Mouse (Mus musculus) liver, embryonic 14.5 days (tissue): ENCODE measurements at regions not wholly inside any gene's neighbourhood (a gene's known extent, or its start where the extent isn't known, plus 50 kb on each side); places are given as distances from the start of the nearest gene placed in this dataset. TPM values are rescaled to one million over a fixed set of nuclear protein-coding genes. Genes with fewer than 3 reads are reported as not detected.
"Not testable (repeated sequence)": the region's sequence is repeated elsewhere in the genome, so short reads cannot be mapped to it uniquely, and the experiment has no call there.

Source experiments
- ATAC-seq: fragments of 200-750 bp; cut with Nextera tagmentation; 2 replicates; pipeline ENCODE4 v1.8.0; 2017; ENCODE audit warnings: moderate number of reproducible peaks, mild to moderate bottlenecking, moderate library complexity; ENCODE audit not compliant: insufficient read depth
- DNase-seq, 3 experiments: peaks; one replicate each; pipeline ENCODE4 v3.0.0-alpha.2; 2012 to 2013; ENCODE audit warnings: low read depth in 3 of 3, low spot score in 3 of 3
- H3K27ac ChIP-seq: fragments of 300-500 bp; sonication (generic); 2 replicates; pipeline ENCODE4 v1.5.1; 2014; ENCODE audit warnings: moderate library complexity, mild to moderate bottlenecking, control low read depth, inconsistent platforms
- H3K27me3 ChIP-seq: fragments of 300-500 bp; sonication (generic); 2 replicates; pipeline ENCODE4 v1.6.1; 2014; ENCODE audit warnings: mild to moderate bottlenecking, low read length, moderate library complexity; ENCODE audit not compliant: control insufficient read depth, insufficient read depth
- H3K36me3 ChIP-seq: fragments of 300-500 bp; sonication (generic); replicated peaks from 2 replicates; pipeline ENCODE4 v1.6.1; 2014; ENCODE audit warnings: low read depth; ENCODE audit not compliant: control insufficient read depth, insufficient read depth
- H3K4me1 ChIP-seq, 2 experiments: fragments of 200-500 bp in 1 of 2; fragments of 300-500 bp in 1 of 2; sonication (generic) in 1 of 2; replicated peaks; 2 replicates each; pipeline ENCODE4 v1.6.1; 2012 to 2014; ENCODE audit warnings: antibody characterized with exemption in 1 of 2, inconsistent platforms in 1 of 2, low read length in 1 of 2; ENCODE audit not compliant: control insufficient read depth in 2 of 2, insufficient read depth in 2 of 2
- H3K4me2 ChIP-seq: fragments of 300-500 bp; sonication (generic); 2 replicates; pipeline ENCODE4 v1.6.1; 2014; ENCODE audit warnings: low read depth, mild to moderate bottlenecking, control low read depth, moderate library complexity
- H3K4me3 ChIP-seq, 2 experiments: fragments of 200-500 bp in 1 of 2; fragments of 300-500 bp in 1 of 2; sonication (generic) in 1 of 2; 2 replicates each; pipeline ENCODE4 v1.5.1; 2012 to 2014; ENCODE audit warnings: low read depth in 2 of 2, low read length in 2 of 2, mild to moderate bottlenecking in 2 of 2, control low read depth in 1 of 2, inconsistent platforms in 1 of 2, moderate library complexity in 1 of 2; ENCODE audit not compliant: insufficient read depth in 1 of 2
- H3K9ac ChIP-seq: fragments of 300-500 bp; sonication (generic); replicated peaks from 2 replicates; pipeline ENCODE4 v1.6.1; 2014; ENCODE audit warnings: mild to moderate bottlenecking, control low read depth, moderate library complexity
- H3K9me3 ChIP-seq: fragments of 300-500 bp; sonication (generic); 2 replicates; pipeline ENCODE4 v1.6.1; 2016; ENCODE audit warnings: low read length, mixed read lengths; ENCODE audit not compliant: control insufficient read depth
- CTCF ChIP-seq: IDR thresholded peaks from 2 replicates; pipeline ENCODE4 v1.5.1; 2016; ENCODE audit warnings: antibody characterized with exemption, low read depth, control low read depth
- EP300 ChIP-seq: IDR thresholded peaks from 2 replicates; pipeline ENCODE4 v1.6.1; 2016; ENCODE audit warnings: antibody characterized with exemption, low read depth
- WGBS: fragments of 180-500 bp; shearing (Covaris S2); extraction: QIAGEN DNeasy Blood & Tissue Kit; methylation state at CpG from one replicate; pipeline ENCODE4 v1.1.7; 2014; ENCODE audit not compliant: insufficient replicate concordance; 5-methylcytosine and 5-hydroxymethylcytosine counted together
- microRNA counts: library from miRNA; unstranded; fragments of <30 nt; microRNA quantifications from one replicate; lab custom pipeline; 2016
- microRNA-seq: library from miRNA; unstranded; fragments of <30 nt; microRNA quantifications from one replicate; pipeline ENCODE4, GENCODE M21; 2016

- H3K36me3 ChIP-seq, result no peaks in the 10 kb centered on the region
- TF ChIP-seq CTCF (no peak), EP300 (no peak)
- DNase-seq (no peak), ATAC-seq (no peak)
- no peak overlapping the region for H3K27ac ChIP-seq
- no peaks in the 10 kb centered on the region for H3K4me1 ChIP-seq
- H3K27me3 ChIP-seq, result no peaks in the 10 kb centered on the region
- H3K4me3 ChIP-seq, result no peak overlapping the region
- 53% methylated on average over 4 of the region's 4 CpGs for WGBS
- no peak overlapping the region for H3K9ac ChIP-seq
- no peaks in the 10 kb centered on the region for H3K9me3 ChIP-seq
- H3K4me2 ChIP-seq, result no peak overlapping the region
Observed at GRCm38 (mm10) chr9:104401673-104402072, 64.1 kb upstream of the Acpp start.

GRCm38 (mm10) chr9:104399927-104400326 is 62.4 kb upstream of the Acpp start:
- no peak overlapping the region for H3K9ac ChIP-seq
- H3K9me3 ChIP-seq, result no peaks in the 10 kb centered on the region
- no peaks in the 10 kb centered on the region for H3K27me3 ChIP-seq
- no peak for DNase-seq
- H3K4me2 ChIP-seq, result no peak overlapping the region
- H3K27ac ChIP-seq, result no peak overlapping the region
- no peak overlapping the region for H3K4me3 ChIP-seq
- 67% methylated on average over 1 of the region's 1 CpGs for WGBS
- no peaks in the 10 kb centered on the region for H3K36me3 ChIP-seq
- H3K4me1 ChIP-seq, result no peaks in the 10 kb centered on the region
- ATAC-seq, result no peak
- TF ChIP-seq EP300, result no peak
- TF ChIP-seq CTCF, result no peak

GRCm38 (mm10) chr9:104398484-104398883 is 60.9 kb upstream of the Acpp start:
- not testable (repeated sequence) for H3K9me3 ChIP-seq, ATAC-seq, H3K27me3 ChIP-seq, DNase-seq, H3K4me1 ChIP-seq, H3K9ac ChIP-seq, H3K4me2 ChIP-seq, H3K36me3 ChIP-seq, H3K4me3 ChIP-seq, H3K27ac ChIP-seq
- WGBS, result 39% methylated on average over 4 of the region's 4 CpGs

GRCm38 (mm10) chr9:104387805-104388204 is 50.3 kb upstream of the Acpp start:
- H3K9ac ChIP-seq, result no peak overlapping the region
- H3K9me3 ChIP-seq, result no peaks in the 10 kb centered on the region
- TF ChIP-seq EP300 (no peak), CTCF (no peak)
- no peak overlapping the region for H3K4me2 ChIP-seq
- no peaks in the 10 kb centered on the region for H3K27me3 ChIP-seq
- H3K4me3 ChIP-seq, result no peak overlapping the region
- ATAC-seq (no peak), DNase-seq (no peak)
- H3K27ac ChIP-seq, result no peak overlapping the region
- WGBS, result 78% methylated on average over 7 of the region's 7 CpGs
- H3K4me1 ChIP-seq, result no peaks in the 10 kb centered on the region
- no peaks in the 10 kb centered on the region for H3K36me3 ChIP-seq

MicroRNAs encoded in the stretch of these regions (microRNA counts, 519-probe panel; counts per million panel counts)
- 69.9 counts per million for microRNA mmu-miR-2136 (lab: Ali Mortazavi, UCI)

Small RNA genes in the stretch of these regions (microRNA-seq; reads per million reads assigned to microRNA genes)
- gene Mir2136, result not detected
